8 mouse cellular contexts compared by ENCODE assay signal in the genomic region with DNA sequence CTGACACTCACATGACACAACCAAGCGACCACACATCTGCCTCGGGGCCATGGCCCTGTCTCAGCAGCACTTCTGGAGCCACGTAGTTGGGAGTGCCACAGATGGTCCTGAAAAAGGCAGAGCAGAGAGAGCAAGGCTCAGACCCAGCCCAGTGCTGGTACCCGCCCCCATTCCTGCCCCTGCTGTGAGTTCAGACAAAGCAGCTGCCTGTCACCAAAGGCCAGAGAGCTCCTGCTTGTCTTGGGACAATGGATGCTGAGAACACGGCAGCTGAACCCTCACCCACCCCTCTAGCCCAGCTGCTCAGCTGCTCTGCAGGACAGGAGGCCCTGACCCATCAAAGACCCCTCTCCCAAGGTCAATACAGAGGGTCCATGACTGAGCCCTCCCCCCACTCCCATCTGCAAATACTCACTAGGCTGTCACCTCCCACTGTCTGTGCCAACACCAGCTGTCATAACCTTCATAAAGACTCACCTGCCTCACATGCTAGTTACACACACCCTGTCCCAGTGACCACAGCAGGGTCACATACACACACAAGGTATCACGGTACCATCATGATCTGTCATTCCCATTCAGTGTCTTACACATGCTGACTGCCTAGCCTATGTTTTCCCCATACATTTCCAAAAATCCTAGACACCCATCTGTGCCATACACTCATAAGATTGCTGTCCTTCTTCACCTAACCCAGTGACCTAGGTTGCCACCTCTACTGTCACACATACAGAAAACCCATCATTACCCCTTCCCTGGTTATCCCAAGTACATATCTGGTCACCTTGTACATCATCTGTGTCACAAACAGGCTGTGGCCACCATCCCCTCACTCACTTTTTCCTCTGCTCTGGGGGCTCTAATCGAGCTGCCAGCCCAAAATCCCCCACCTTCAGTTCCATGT. TPM values are rescaled to one million over a fixed set of nuclear protein-coding genes. Genes with fewer than 3 reads are reported as not detected.
DNase-seq lines count a peak whose midpoint lies in the region; ATAC-seq lines count a peak whose summit lies in the region.

No protein-coding gene starts in this region.

- H3K36me3 ChIP-seq in kidney, embryonic 16.5 days (ENCODE audit: insufficient read depth, low read length): peaks cover 9% of the 10 kb centered on the region; the same call in 1 of the 2 replicates
- peaks cover 11% of the 10 kb centered on the region for H3K36me3 ChIP-seq in intestine, embryonic 16.5 days (ENCODE audit: control insufficient read depth, insufficient read depth, low read length)
- H3K36me3 ChIP-seq in neural tube, embryonic 12.5 days: peaks cover 31% of the 10 kb centered on the region

- 38% methylated on average over 7 of the region's 7 CpGs for WGBS in kidney, embryonic 16.5 days
- WGBS in intestine, embryonic 16.5 days: 49% methylated on average over 7 of the region's 7 CpGs
- WGBS in neural tube, embryonic 12.5 days: 9% methylated on average over 7 of the region's 7 CpGs

- H3K4me1 ChIP-seq in kidney, embryonic 16.5 days (ENCODE audit: insufficient read depth, low read length): peaks cover 15% of the 10 kb centered on the region
- H3K4me1 ChIP-seq in intestine, embryonic 16.5 days (ENCODE audit: control insufficient read depth, insufficient read depth, low read length): peaks cover 20% of the 10 kb centered on the region
- peaks cover 28% of the 10 kb centered on the region for H3K4me1 ChIP-seq in neural tube, embryonic 12.5 days

- H3K27me3 ChIP-seq in kidney, embryonic 16.5 days (ENCODE audit: insufficient read depth, low read length): peaks cover 15% of the 10 kb centered on the region
- peaks cover 3% of the 10 kb centered on the region; the same call in 1 of the 2 replicates for H3K27me3 ChIP-seq in intestine, embryonic 16.5 days (replicated peaks; ENCODE audit: control insufficient read depth, insufficient read depth, low read length)
- peaks cover 8% of the 10 kb centered on the region; the same call in 1 of the 2 replicates for H3K27me3 ChIP-seq in neural tube, embryonic 12.5 days (replicated peaks)

- no peak for ATAC-seq in kidney, embryonic 16.5 days (ENCODE audit: low FRiP score, low TSS enrichment)
- ATAC-seq in intestine, embryonic 16.5 days: no peak
- ATAC-seq in neural tube, embryonic 12.5 days (ENCODE audit: low FRiP score, low read depth): peak; percentile 52

- no peak overlapping the region for H3K27ac ChIP-seq in kidney, embryonic 16.5 days (ENCODE audit: low read length)
- no peak overlapping the region for H3K27ac ChIP-seq in intestine, embryonic 16.5 days (ENCODE audit: low read length)
- H3K27ac ChIP-seq in neural tube, embryonic 12.5 days: peak overlapping the region; percentile 46; the same call in 1 of the 2 replicates

- DNase-seq in kidney, adult 8-10 months: no peak
- DNase-seq in embryo, embryonic 10 days (ENCODE audit: low spot score): peak; percentile 80
- no peak for DNase-seq in spleen, postnatal 14 days (ENCODE audit: low spot score in 2 of 2)
- DNase-seq in gastrocnemius, postnatal 25 days: no peak
- DNase-seq in adrenal gland, postnatal 25 days: no peak

- H3K4me2 ChIP-seq in kidney, embryonic 16.5 days (replicated peaks; ENCODE audit: low read depth, low read length): peak overlapping the region; percentile 98; the same call in 1 of the 2 replicates
- no peak overlapping the region for H3K4me2 ChIP-seq in intestine, embryonic 16.5 days (ENCODE audit: low read depth, low read length)
- peak overlapping the region; percentile 80 for H3K4me2 ChIP-seq in neural tube, embryonic 12.5 days (replicated peaks)

- H3K9me3 ChIP-seq in kidney, embryonic 16.5 days (ENCODE audit: low read length): no peaks in the 10 kb centered on the region
- no peaks in the 10 kb centered on the region for H3K9me3 ChIP-seq in intestine, embryonic 16.5 days (ENCODE audit: control insufficient read depth, low read length)
- no peaks in the 10 kb centered on the region for H3K9me3 ChIP-seq in neural tube, embryonic 12.5 days

- peak overlapping the region; percentile 77 for H3K4me3 ChIP-seq in kidney, embryonic 16.5 days (ENCODE audit: low read length)
- H3K4me3 ChIP-seq in intestine, embryonic 16.5 days (ENCODE audit: low read length): peak overlapping the region; percentile 91
- peak overlapping the region; percentile 89 for H3K4me3 ChIP-seq in neural tube, embryonic 12.5 days

- H3K9ac ChIP-seq in kidney, embryonic 16.5 days (replicated peaks; ENCODE audit: low read length): peak overlapping the region; percentile 87; the same call in 1 of the 2 replicates
- H3K9ac ChIP-seq in intestine, embryonic 16.5 days (ENCODE audit: low read depth, low read length): peak overlapping the region; percentile 95; the same call in 1 of the 2 replicates
- peak overlapping the region; percentile 89 for H3K9ac ChIP-seq in neural tube, embryonic 12.5 days

RNA-seq across cellular contexts. Expression of gene Plk3, which starts 1.6 kb away (rescaled TPM):
- 3.1 and 3.7 TPM in 2 replicates for polyA plus RNA-seq in kidney, embryonic 16.5 days (2015; fragmentation: Nextera tagmentation; extraction: Ambion mirVana)
- 2.5 and 4.1 TPM in 2 replicates for polyA plus RNA-seq in intestine, embryonic 16.5 days (2015; fragmentation: Nextera tagmentation; extraction: Ambion mirVana)
- polyA plus RNA-seq in neural tube, embryonic 12.5 days (2016; fragmentation: Nextera tagmentation; extraction: Ambion mirVana): 39.3 and 41.4 TPM in 2 replicates
- under 1 TPM; 0.51 to 0.62 TPM for total RNA-seq in gastrocnemius, postnatal 25 days (2021)
- 4.6 and 5.2 TPM in 2 replicates for total RNA-seq in adrenal gland, postnatal 25 days (2021)

RNA-seq across cellular contexts. Expression of gene Tctex1d4, which starts 5.5 kb away (rescaled TPM):
- polyA plus RNA-seq in kidney, embryonic 16.5 days (2015; fragmentation: Nextera tagmentation; extraction: Ambion mirVana): not detected in 2 replicates
- polyA plus RNA-seq in intestine, embryonic 16.5 days (2015; fragmentation: Nextera tagmentation; extraction: Ambion mirVana): not detected in 2 replicates
- polyA plus RNA-seq in neural tube, embryonic 12.5 days (2016; fragmentation: Nextera tagmentation; extraction: Ambion mirVana): not detected in 2 replicates
- not detected for total RNA-seq in gastrocnemius, postnatal 25 days (2021)
- total RNA-seq in adrenal gland, postnatal 25 days (2021): not detected in 2 replicates

RNA-seq across cellular contexts. Expression of gene Btbd19, which starts 6.6 kb away (rescaled TPM):
- 5.1 and 5.3 TPM in 2 replicates for polyA plus RNA-seq in kidney, embryonic 16.5 days (2015; fragmentation: Nextera tagmentation; extraction: Ambion mirVana)
- 3.9 and 4.8 TPM in 2 replicates for polyA plus RNA-seq in intestine, embryonic 16.5 days (2015; fragmentation: Nextera tagmentation; extraction: Ambion mirVana)
- 3.6 and 4.6 TPM in 2 replicates for polyA plus RNA-seq in neural tube, embryonic 12.5 days (2016; fragmentation: Nextera tagmentation; extraction: Ambion mirVana)
- 1 to 10 TPM; 2.0 to 3.0 TPM for total RNA-seq in gastrocnemius, postnatal 25 days (2021)
- 8.3 and 9.4 TPM in 2 replicates for total RNA-seq in adrenal gland, postnatal 25 days (2021)

RNA-seq across cellular contexts. Expression of gene Rps8, which starts 23.9 kb away (rescaled TPM):
- 746 and 795 TPM in 2 replicates for polyA plus RNA-seq in kidney, embryonic 16.5 days (2015; fragmentation: Nextera tagmentation; extraction: Ambion mirVana)
- polyA plus RNA-seq in intestine, embryonic 16.5 days (2015; fragmentation: Nextera tagmentation; extraction: Ambion mirVana): 811 and 851 TPM in 2 replicates
- polyA plus RNA-seq in neural tube, embryonic 12.5 days (2016; fragmentation: Nextera tagmentation; extraction: Ambion mirVana): 554 and 578 TPM in 2 replicates
- total RNA-seq in gastrocnemius, postnatal 25 days (2021): 100 to 1,000 TPM; 527 to 576 TPM
- 876 and 1,008 TPM in 2 replicates for total RNA-seq in adrenal gland, postnatal 25 days (2021)

RNA-seq across cellular contexts. Expression of gene Ptch2, which starts 36.3 kb away (rescaled TPM):
- polyA plus RNA-seq in kidney, embryonic 16.5 days (2015; fragmentation: Nextera tagmentation; extraction: Ambion mirVana): 8.8 and 10.0 TPM in 2 replicates
- 6.2 and 6.4 TPM in 2 replicates for polyA plus RNA-seq in intestine, embryonic 16.5 days (2015; fragmentation: Nextera tagmentation; extraction: Ambion mirVana)
- 5.2 and 6.0 TPM in 2 replicates for polyA plus RNA-seq in neural tube, embryonic 12.5 days (2016; fragmentation: Nextera tagmentation; extraction: Ambion mirVana)
- 1 to 10 TPM; 1.5 to 1.8 TPM for total RNA-seq in gastrocnemius, postnatal 25 days (2021)
- 5.3 and 9.8 TPM in 2 replicates for total RNA-seq in adrenal gland, postnatal 25 days (2021)
